Mouse (Mus musculus): ENCODE measurements around the gene Olfr715b. TPM values are rescaled to one million over a fixed set of nuclear protein-coding genes. Genes with fewer than 3 reads are reported as not detected.
"Not testable (repeated sequence)": the region's sequence is repeated elsewhere in the genome, so short reads cannot be mapped to it uniquely, and the experiment has no call there.

Gene Olfr715b
- polyA plus RNA-seq (2014; fragmentation: Nextera tagmentation; extraction: Ambion mirVana) = not detected in 2 replicates

- H3K9me3 ChIP-seq (replicated peaks; ENCODE audit: control insufficient read depth, low read length); H3K36me3 ChIP-seq (ENCODE audit: control insufficient read depth, insufficient read depth, low read length); H3K4me2 ChIP-seq (ENCODE audit: low read length); H3K27me3 ChIP-seq (replicated peaks; ENCODE audit: control insufficient read depth, insufficient read depth, low read length); H3K27ac ChIP-seq (ENCODE audit: low read depth, low read length); H3K4me3 ChIP-seq (ENCODE audit: low read depth, low read length); H3K9ac ChIP-seq (ENCODE audit: low read length); ATAC-seq; DNase-seq (ENCODE audit: low spot score); H3K4me1 ChIP-seq (ENCODE audit: control insufficient read depth, insufficient read depth, low read length): not testable (repeated sequence)
- 82% methylated on average over 1 of the region's 2 CpGs for WGBS
Observed at GRCm38 (mm10) chr7:107110269-107110668, at the start of gene Olfr715b. Gene Olfr715b, minus strand, starts transcription at chr7:107110369.

GRCm38 (mm10) chr7:107138027-107138426 is 27.9 kb upstream of the Olfr715b start, which contains the start of gene Olfr716:
Gene Olfr716, plus strand, starts transcription at chr7:107138327.
- H3K9ac ChIP-seq (ENCODE audit: low read length); H3K27ac ChIP-seq (ENCODE audit: low read depth, low read length); H3K27me3 ChIP-seq (replicated peaks; ENCODE audit: control insufficient read depth, insufficient read depth, low read length); H3K9me3 ChIP-seq (replicated peaks; ENCODE audit: control insufficient read depth, low read length); DNase-seq (ENCODE audit: low spot score); H3K4me3 ChIP-seq (ENCODE audit: low read depth, low read length); H3K36me3 ChIP-seq (ENCODE audit: control insufficient read depth, insufficient read depth, low read length); H3K4me1 ChIP-seq (ENCODE audit: control insufficient read depth, insufficient read depth, low read length); ATAC-seq; H3K4me2 ChIP-seq (ENCODE audit: low read length): not testable (repeated sequence)
- WGBS = 79% methylated on average over 2 of the region's 2 CpGs

- ATAC-seq; H3K9ac ChIP-seq (ENCODE audit: low read length); H3K4me3 ChIP-seq (ENCODE audit: low read depth, low read length); DNase-seq (ENCODE audit: low spot score); H3K36me3 ChIP-seq (ENCODE audit: control insufficient read depth, insufficient read depth, low read length); H3K9me3 ChIP-seq (replicated peaks; ENCODE audit: control insufficient read depth, low read length); H3K4me2 ChIP-seq (ENCODE audit: low read length); H3K4me1 ChIP-seq (ENCODE audit: control insufficient read depth, insufficient read depth, low read length); H3K27me3 ChIP-seq (replicated peaks; ENCODE audit: control insufficient read depth, insufficient read depth, low read length); H3K27ac ChIP-seq (ENCODE audit: low read depth, low read length): not testable (repeated sequence)
- 94% methylated on average over 2 of the region's 3 CpGs for WGBS
Observed at GRCm38 (mm10) chr7:107130983-107131382, 20.8 kb upstream of the Olfr715b start, which contains the start of gene Olfr715. Gene Olfr715, minus strand, starts transcription at chr7:107131083.

GRCm38 (mm10) chr7:107092920-107093319 is 17.2 kb downstream of the Olfr715b start, which contains the start of gene Olfr17:
Gene Olfr17, plus strand, starts transcription at chr7:107093220.
- no peaks in the 10 kb centered on the region for H3K27me3 ChIP-seq (replicated peaks; ENCODE audit: control insufficient read depth, insufficient read depth, low read length)
- H3K4me3 ChIP-seq (ENCODE audit: low read depth, low read length) = no peak within 1 kb of the TSS
- no peak within 1 kb of the TSS for H3K9ac ChIP-seq (ENCODE audit: low read length)
- DNase-seq (ENCODE audit: low spot score) (no peak), ATAC-seq (no peak)
- no peaks in the 10 kb centered on the region for H3K36me3 ChIP-seq (ENCODE audit: control insufficient read depth, insufficient read depth, low read length)
- H3K9me3 ChIP-seq (replicated peaks; ENCODE audit: control insufficient read depth, low read length) = no peaks in the 10 kb centered on the region
- no peak within 1 kb of the TSS for H3K27ac ChIP-seq (ENCODE audit: low read depth, low read length)
- H3K4me1 ChIP-seq (ENCODE audit: control insufficient read depth, insufficient read depth, low read length) = no peaks in the 10 kb centered on the region
- H3K4me2 ChIP-seq (ENCODE audit: low read length) = no peak within 1 kb of the TSS
- 62% methylated on average over 1 of the region's 1 CpGs for whole genome bisulfite sequencing

GRCm38 (mm10) chr7:107070681-107071080 is 39.5 kb downstream of the Olfr715b start, which contains the start of gene Olfr714:
Gene Olfr714, plus strand, starts transcription at chr7:107070981.
- WGBS = 89% methylated on average over 2 of the region's 2 CpGs
- no peak within 1 kb of the TSS for H3K27ac ChIP-seq (ENCODE audit: low read depth, low read length)
- no peak within 1 kb of the TSS for H3K4me2 ChIP-seq (ENCODE audit: low read length)
- no peaks in the 10 kb centered on the region for H3K4me1 ChIP-seq (ENCODE audit: control insufficient read depth, insufficient read depth, low read length)
- DNase-seq (ENCODE audit: low spot score) (no peak), ATAC-seq (no peak)
- no peak within 1 kb of the TSS for H3K4me3 ChIP-seq (ENCODE audit: low read depth, low read length)
- no peaks in the 10 kb centered on the region for H3K27me3 ChIP-seq (replicated peaks; ENCODE audit: control insufficient read depth, insufficient read depth, low read length)
- H3K36me3 ChIP-seq (ENCODE audit: control insufficient read depth, insufficient read depth, low read length) = no peaks in the 10 kb centered on the region
- H3K9ac ChIP-seq (ENCODE audit: low read length) = no peak within 1 kb of the TSS
- H3K9me3 ChIP-seq (replicated peaks; ENCODE audit: control insufficient read depth, low read length) = 0 out of 2 replicates have a peak, but pooled peaks cover 2% of the 10 kb centered on the region

Other genes starting within 250 kb of the Olfr715b start
- gene Olfr704, start 247.2 kb downstream of the Olfr715b start, polyA plus RNA-seq (2014; fragmentation: Nextera tagmentation; extraction: Ambion mirVana) = not detected in 2 replicates
- gene Olfr705, start 233.5 kb downstream of the Olfr715b start, polyA plus RNA-seq (2014; fragmentation: Nextera tagmentation; extraction: Ambion mirVana) = not detected in 2 replicates
- not detected in 2 replicates for gene Olfr706, start 222.2 kb downstream of the Olfr715b start, polyA plus RNA-seq (2014; fragmentation: Nextera tagmentation; extraction: Ambion mirVana)
- gene Olfr707, start 209.1 kb downstream of the Olfr715b start, polyA plus RNA-seq (2014; fragmentation: Nextera tagmentation; extraction: Ambion mirVana) = not detected in 2 replicates
- gene Olfr1532-ps1, start 202.4 kb downstream of the Olfr715b start, polyA plus RNA-seq (2014; fragmentation: Nextera tagmentation; extraction: Ambion mirVana) = not detected in 2 replicates
- gene Olfr709-ps1, start 178.2 kb downstream of the Olfr715b start, polyA plus RNA-seq (2014; fragmentation: Nextera tagmentation; extraction: Ambion mirVana) = not detected in 2 replicates
- not detected in 2 replicates for gene Olfr710, start 162.1 kb downstream of the Olfr715b start, polyA plus RNA-seq (2014; fragmentation: Nextera tagmentation; extraction: Ambion mirVana)
- not detected in 2 replicates for gene Olfr6, start 146.4 kb downstream of the Olfr715b start, polyA plus RNA-seq (2014; fragmentation: Nextera tagmentation; extraction: Ambion mirVana)
- gene Olfr711, start 134.9 kb downstream of the Olfr715b start, polyA plus RNA-seq (2014; fragmentation: Nextera tagmentation; extraction: Ambion mirVana) = not detected in 2 replicates
- gene Olfr2, start 104.3 kb downstream of the Olfr715b start, polyA plus RNA-seq (2014; fragmentation: Nextera tagmentation; extraction: Ambion mirVana) = not detected in 2 replicates
- gene Olfr713, start 79.2 kb downstream of the Olfr715b start, polyA plus RNA-seq (2014; fragmentation: Nextera tagmentation; extraction: Ambion mirVana) = not detected in 2 replicates
- gene Olfr714, start 39.4 kb downstream of the Olfr715b start, polyA plus RNA-seq (2014; fragmentation: Nextera tagmentation; extraction: Ambion mirVana) = not detected in 2 replicates
- not detected in 2 replicates for gene Olfr17, start 17.1 kb downstream of the Olfr715b start, polyA plus RNA-seq (2014; fragmentation: Nextera tagmentation; extraction: Ambion mirVana)
- not detected in 2 replicates for gene Olfr715, start 20.7 kb upstream of the Olfr715b start, polyA plus RNA-seq (2014; fragmentation: Nextera tagmentation; extraction: Ambion mirVana)
- gene Olfr716, start 28.0 kb upstream of the Olfr715b start, polyA plus RNA-seq (2014; fragmentation: Nextera tagmentation; extraction: Ambion mirVana) = not detected in 2 replicates
- not detected in 2 replicates for gene Nlrp14, start 56.6 kb upstream of the Olfr715b start, polyA plus RNA-seq (2014; fragmentation: Nextera tagmentation; extraction: Ambion mirVana)
- not detected in 2 replicates for gene Rbmxl2, start 99.1 kb upstream of the Olfr715b start, polyA plus RNA-seq (2014; fragmentation: Nextera tagmentation; extraction: Ambion mirVana)

Measured in forebrain, embryonic 14.5 days (tissue).